Mouse (Mus musculus) spleen, postnatal 36 days (tissue): ENCODE results near the gene Crim1.

Experiments used
- DNase-seq, 2 experiments: peaks; one replicate each; pipeline ENCODE4 v3.0.0; 2022; ENCODE audit warnings: low spot score in 2 of 2, mixed read lengths in 1 of 2

The Crim1 gene

DNA sequence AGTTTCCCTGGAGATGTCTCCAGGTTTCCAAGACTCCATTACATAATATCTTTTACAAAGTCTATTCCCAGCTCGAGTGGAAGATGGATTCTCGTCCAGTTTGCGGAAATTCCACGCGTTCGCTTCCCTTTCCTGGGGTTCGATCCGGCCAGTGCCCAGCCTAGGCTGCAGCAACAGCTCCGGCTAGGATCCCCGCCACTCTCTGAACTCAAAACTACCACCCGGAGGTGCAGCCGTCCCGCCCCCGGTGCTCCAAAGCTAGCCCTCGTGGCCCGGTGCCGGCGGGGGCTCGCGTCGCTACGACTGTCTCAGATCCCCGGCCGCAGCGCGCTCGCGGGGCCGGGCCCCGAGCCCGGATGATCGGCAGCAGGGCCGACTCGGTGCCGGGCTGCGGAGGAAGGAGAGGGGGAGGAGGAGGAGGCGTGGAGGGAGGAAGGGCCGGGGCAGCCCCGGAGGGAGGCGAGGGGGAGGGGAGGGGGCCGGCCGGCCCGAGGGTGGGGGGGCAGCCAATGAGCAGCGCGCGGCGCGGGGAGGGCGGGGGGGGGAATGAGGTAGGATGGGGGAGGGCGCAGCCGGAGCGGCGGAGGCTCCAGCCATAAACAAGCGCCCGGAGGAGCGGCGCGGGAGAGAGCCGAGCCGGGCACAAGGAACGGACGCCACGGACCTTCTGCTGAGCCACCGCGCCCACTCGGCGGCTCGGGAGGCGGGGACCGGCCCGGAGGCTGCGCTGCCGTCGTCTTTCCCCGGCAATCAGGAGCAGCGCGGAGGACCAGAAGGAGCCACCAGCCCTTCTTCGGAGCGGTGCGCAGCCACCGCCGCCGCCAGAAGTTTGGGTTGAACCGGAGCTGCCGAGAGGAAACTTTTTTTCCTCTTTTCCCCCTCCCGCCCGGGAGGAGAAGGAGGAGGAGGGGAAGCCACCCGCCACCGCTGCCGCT lies at the start of gene Crim1:
TSS of gene Crim1 (plus strand) at position 623 of the 935 bp plus-strand sequence.
- peak; percentile 66 to 72 for DNase-seq

DNA sequence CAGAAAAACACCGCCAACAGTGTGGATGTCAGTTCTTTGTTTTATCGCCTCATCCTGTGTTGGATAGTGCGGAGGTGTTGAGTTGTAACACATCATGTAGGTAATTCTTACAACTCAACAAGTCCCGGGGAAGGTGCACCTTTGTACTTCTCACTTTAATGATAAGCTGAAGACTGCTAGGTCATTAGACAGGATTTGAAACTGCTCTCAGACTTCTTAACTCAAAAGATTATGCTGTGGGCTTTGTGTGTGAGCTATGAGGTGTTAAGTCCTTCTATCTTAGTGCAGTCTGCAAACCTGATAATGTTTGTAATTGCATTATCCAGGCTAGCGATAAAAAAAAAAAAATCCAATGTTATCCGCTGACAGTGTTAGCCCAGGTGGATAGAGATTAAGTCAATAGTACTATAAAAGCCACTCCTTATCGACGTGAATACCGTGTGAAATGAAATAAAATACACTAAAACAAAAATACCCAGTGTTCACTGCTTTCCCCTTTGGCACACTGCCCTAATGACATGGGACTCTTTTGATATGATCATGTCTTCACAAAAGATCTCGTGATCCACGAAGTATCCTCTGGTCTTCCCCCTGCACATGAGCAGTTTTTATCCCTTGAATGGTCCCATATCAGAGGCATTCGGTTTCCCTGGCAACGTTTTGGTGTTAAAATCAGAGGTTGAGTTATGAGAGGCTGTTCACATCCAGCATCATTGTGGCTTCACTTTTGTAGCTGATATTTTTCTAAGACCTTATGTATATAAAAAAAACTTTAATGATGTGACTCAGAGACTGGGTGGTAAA lies 48.4 kb upstream of the Crim1 start:
- no peak for DNase-seq

DNA sequence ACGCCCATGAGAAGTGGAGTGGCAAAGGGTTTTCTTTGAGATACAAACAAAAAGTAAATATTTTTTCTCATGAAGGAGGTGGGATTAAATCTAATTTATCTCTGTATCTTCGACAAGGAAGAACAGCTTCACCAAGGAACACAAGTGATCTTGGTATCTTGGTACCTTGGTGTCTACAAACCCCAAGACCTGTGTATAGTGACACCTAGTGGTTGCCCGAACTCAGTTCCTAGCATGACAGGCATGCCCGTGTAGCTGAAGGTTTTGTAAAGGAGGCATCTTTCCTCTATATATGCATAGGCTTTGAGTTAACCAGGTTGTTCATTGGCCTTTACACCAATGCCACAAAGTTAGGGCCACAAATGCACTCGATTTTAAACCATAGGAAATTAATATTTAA lies 36.8 kb upstream of the Crim1 start:
- DNase-seq = peak; percentile 8 to 28

DNA sequence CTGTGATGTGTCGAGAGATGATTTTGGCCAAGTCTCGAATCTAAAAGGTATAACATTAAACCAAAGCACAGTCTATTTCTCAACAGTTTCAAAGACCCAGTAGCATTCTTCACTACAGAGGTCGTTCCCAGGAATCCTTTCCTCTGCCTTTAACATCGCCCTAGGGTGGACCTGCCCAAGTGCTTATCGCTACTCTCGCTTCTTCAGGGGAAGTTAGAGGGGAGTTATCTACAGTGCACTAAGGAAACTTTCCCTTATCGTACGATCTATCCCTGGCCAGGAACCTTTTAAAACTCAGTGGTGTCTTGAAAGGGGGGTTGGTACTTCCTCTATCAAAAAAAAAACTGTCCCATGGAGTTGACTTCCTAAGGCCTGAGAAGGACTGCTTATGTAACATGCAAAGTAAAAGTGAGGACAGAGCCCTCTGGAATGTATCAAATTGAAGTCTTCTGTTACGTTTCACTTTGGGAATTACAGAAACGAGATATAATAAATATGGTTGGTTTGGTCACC lies 36.3 kb upstream of the Crim1 start:
- no peak for DNase-seq

DNA sequence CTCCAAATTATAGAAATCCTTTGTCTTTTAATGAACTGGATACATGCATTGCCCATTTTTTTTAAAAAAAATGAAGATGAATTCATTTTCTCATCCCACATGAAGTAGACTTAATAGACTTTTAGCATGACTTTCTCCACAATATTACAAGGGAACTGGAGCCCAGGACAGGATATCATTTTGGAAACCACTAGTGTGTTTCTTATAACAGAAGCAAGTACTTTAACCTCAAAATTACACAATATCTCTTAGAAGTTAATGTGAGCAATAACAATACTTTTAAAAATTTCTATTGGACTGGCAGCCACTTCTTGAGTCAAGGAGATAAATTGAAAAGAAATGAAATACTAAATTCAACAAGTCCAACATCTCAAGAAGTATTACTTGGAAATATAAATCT lies 34.2 kb upstream of the Crim1 start:
- DNase-seq = no peak

DNA sequence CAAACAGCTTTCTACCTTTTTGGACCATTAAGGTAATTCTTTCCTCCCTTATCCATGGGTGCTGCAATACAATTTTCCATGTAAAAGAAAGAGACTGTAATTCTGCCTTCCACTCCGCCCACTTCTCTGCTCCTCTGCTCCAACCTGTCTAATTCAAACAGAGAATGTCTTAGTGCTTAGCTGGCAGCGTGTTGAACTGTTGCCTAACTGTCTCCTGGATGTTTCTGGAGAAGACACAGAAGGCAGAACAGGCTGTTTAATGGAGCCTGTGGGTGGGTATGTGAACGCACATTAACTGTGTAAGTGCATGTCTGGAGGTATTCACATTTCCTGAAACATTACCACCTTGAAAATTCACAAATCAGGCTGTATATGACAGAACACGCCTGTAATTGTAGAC lies 33.5 kb upstream of the Crim1 start:
- no peak for DNase-seq

DNA sequence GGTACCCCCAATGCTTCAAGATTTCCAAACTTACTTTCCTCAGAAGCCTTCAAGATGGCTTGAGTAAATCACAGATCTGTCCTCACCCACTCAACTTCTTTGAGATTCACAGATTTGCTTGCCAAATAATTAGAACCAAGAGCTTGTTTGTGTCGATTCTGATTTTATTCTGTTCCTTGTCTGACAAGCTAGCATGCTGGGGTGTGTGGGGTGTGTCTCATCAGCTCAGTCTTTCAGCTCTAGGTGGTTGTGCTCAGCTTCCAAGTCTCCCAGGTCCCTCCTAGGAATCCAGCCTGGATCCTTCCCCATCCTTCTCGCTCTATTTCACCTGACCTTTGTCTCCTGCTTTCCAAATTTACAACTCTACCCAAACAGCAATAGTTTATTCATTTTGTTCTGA lies 27.7 kb upstream of the Crim1 start:
- DNase-seq = no peak

DNA sequence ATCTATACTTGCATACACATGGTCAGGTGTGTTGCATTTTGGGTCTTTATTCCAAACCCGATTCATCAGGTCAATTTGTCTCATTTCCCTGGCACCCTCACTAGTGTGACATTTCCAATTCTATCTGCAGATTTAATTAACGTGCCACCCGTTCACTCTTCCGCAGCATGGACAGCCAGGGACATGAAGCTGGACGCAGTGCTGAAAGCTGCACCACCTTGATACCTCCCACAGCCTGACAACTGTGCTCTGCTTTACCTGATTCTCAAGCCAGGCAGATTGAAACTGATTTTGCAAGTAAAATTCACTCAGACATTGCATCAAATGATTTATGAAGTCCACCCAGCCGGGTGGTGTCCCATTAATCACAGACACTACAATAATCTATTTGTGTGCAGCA lies 19.3 kb upstream of the Crim1 start:
- no peak for DNase-seq

DNA sequence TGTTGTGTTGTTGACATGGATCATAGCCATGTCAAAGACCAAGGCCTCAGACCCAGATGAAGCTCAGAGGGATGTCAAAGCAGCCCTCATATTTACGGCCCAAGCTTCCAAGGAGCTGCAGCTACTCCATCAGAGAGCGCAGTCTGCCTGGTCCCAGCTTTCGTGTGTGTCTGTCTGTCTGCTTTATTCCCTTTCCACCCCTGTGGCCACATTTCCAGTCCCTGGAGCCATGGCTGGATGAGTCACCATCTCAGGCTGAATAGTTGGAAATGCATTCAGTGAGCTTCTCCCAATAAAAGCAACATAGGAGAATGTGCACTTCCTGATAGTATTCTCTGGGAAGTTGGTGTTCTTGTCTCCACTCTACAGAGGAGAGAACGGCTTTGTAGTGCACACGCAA lies 3.9 kb upstream of the Crim1 start:
- DNase-seq = no peak

DNA sequence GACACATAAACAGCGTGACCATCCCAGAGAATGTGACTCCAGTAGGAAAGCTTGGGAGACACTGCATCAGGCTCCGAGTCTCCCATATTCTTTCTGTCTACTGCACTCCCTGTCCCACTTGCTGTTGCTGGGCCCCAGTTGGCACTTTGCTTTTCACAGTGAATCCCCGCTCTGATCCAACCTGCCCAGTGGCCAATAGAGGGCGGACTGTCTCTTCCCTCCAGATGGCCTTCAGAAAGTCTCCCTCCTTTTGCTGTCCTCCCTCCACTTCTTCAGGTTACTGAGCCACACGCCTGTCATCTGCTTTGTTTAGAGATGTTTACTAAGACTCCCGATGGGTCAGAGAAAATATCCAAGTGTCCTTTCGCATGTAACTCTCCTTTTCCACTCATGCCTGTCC lies 2.9 kb upstream of the Crim1 start:
- DNase-seq = peak; percentile 25 to 33

DNA sequence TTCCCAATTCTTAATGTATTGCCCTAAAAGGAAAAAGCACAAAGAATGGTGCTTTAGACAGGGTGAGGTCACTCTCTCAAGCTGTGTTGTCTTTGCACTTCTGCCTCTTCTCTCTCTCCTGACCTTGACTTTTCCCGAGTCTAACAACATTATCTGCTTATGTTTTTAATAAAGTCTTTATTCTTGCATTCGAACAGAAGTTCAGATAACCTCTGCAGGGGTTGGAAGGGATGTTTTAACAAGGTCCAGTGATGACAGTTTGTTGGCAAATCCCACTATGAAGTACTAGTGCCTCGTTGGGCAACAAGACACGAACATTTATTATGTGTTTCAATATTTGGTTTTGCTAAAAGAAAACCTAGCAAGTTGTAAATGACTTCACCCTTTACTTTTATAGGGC lies 1.9 kb upstream of the Crim1 start:
- DNase-seq = no peak

DNA sequence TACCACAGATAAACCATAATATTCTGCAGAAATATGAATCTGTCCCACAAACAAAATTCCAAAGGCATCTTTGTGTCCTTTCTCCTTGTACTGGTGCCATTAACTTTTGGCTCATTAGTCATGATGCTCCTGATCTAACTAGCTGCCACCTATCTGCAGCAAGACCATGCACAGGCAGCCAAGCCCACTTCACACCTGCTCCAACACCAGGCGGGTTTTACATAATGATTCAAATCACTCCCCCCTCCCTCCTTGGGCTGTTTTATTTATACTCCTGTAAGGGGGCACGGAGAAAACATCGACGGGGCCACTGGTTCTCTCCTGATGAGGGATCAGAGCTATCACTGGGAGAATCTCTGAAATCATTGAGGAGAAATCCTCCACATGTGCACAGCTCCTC lies 1.2 kb upstream of the Crim1 start:
- no peak for DNase-seq

DNA sequence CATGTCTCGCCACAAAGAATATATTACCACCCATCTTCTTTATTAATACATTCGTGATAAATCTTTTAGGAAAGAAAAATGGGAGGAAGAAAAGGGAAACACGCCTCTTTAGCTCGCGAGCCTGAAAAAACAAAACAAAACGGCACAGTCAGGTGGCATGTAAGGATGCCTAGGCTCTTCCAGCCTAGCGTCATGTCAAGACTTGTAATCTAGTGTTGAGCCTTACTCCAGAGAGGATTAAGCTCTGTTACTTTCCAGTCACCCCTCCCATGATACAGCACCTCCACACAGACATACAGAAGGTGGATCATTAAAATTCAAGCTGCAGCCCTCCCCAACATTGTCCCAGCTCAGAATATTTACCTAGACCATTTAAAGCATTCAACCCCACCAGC lies 820 bp upstream of the Crim1 start:
- DNase-seq = no peak

DNA sequence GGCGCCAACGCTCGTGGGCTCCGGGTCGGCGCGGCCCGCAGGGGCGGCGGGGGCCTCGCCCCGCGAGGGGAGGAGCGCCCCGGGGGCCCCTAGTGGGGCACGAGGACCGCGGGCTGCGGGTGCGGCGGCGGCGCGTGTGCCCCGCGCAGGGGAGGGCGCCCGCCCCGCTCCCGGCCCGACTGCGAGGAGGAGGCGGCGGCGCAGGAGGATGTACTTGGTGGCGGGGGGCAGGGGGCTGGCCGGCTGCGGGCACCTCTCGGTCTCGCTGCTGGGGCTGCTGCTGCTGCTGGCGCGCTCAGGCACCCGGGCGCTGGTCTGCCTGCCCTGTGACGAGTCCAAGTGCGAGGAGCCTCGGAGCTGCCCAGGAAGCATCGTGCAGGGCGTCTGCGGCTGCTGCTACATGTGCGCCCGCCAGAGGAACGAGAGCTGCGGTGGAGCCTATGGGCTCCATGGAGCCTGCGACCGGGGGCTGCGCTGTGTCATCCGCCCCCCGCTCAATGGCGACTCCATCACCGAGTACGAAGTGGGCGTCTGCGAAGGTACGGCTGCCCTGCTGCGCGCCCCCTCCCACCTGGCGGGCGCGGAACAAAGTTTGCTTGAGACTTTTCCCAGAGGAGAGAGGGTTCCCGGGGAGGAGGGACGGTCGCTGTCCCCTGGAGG lies 643 bp downstream of the Crim1 start:
- DNase-seq = peak; percentile 15 to 25

DNA sequence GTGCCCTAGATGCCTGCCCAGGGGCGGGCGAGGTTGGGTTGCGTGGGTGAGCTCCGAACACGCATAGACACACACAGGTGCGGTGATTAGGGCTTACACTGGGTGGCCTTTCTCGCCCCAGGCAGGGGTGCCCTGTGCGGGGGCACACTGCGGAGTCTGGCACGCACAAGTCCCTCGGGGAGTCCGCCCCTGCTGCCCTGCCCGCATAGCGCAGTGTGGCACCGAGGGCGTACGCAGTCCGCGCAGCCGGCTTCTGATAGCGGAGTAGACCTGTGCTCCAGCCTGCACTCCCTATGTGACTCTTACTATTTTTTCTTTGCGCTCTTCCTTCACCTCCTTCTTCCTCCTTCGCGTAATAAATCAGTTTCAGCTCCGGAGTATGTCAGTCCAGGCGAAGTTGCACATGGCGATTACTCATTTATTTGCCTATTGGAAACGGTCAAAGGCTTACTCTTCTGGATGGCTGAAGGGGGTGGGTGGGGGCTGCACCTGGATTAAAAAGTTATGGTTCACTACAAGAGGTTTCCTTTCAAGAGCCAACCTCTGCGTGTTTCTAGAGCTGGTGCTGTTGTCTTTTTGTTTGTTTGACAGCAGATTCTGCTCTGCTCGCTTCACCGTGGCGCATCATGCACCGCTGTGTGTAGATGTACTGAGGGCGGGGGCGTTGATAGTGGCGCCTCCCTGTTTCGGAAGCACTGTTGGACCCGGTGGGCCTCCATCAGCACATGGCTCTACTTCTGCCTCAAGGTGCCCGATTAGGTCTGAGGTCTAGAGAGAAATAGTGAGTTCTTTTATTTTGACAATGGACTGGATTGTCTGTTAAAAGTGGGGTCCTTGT lies 1.4 kb downstream of the Crim1 start:
- no peak for DNase-seq

DNA sequence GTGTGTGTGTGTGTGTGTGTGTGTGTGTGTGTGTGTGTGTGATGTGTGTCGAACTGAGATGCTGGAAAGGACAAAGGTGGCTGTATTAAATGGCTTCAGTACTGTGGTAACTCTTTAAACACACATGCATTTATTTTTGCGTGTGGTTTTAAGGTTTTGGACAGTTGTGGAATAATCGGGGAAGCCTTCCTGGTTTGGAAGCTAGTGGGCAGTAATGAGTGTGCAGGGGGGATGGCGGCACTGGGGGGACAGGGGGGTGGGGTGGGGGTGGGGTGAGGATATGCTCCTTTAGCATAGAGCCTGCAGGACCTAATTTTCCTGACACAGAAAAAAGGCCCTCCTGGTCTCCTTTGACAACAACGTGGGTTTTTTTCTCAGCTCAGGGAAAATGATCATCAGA lies 2.2 kb downstream of the Crim1 start:
- no peak for DNase-seq

DNA sequence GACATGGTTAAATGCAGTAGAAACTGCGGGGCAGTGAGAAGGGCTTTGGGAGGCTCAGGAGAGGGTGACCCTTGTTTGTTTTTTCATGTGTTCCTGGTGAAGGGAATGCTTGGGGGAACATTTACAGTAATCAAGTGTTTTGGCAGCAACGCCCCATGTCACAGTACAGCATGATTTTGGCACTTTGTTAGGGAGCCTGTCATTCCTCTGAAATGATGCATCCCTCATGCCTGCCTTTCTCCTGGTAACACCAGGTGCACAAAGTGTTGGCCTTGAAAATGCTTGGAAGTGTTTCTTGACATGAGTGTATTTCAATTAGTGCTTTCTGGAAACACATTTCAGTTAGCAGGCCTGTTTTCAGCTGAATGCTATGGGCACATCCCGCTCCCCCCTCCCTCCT lies 2.7 kb downstream of the Crim1 start:
- no peak for DNase-seq

DNA sequence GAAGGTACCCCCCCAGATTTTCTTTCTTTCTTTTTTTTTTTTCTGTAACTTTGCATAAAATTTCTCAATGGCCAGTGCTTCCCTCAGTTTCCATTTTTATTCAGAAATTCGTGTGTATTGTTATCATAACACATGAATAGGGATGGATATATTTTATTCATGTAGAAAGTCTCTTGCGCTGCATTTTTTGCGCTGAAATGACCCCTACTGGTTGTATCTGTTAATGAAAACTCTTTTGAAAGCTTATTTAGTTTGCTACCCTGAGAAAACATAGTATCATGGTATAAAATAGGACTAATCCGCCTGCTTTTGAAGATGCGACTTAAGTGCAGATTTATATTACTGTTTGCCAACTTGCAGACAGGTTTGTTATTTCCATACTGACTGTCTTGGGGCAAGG lies 3.4 kb downstream of the Crim1 start:
- DNase-seq = no peak

DNA sequence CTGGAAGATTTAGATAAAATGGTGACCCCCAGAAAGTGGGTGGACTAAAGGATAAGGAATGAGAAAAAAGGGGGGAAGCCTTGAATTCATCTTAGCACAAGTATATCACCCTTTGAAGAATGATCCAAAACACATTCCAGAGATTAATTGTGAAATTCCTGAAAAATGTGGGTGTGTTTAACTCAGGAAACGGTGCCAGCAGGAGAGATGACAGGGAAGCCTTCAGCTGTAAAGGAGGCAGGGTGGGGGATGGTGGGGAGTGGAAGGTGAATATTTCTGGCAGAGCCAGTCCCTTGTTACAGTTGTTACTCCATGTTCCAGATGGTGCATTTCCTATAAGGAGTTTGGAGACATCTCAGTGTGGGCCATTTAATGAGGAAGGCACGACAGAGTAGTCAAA lies 6.4 kb downstream of the Crim1 start:
- no peak for DNase-seq

DNA sequence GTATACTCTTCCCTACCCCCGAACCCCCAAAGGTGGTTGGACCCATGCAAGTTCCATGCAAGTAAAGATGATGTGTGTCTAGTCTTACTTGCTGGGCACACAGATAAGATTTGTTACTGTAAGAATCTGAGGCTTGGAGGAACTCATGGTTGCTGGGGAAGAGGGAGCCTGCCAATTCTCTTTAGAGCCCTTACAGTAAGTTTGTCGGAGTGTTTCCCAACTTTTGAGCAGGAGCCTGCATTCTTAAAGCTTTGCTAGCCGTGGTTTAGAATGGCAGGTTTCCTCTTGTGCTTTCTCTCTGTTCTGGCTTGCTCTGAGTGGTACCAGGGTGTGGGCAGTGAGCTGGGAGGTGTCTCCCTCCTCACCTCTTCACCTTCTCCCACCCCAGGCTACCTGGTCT lies 7.2 kb downstream of the Crim1 start:
- DNase-seq = no peak

DNA sequence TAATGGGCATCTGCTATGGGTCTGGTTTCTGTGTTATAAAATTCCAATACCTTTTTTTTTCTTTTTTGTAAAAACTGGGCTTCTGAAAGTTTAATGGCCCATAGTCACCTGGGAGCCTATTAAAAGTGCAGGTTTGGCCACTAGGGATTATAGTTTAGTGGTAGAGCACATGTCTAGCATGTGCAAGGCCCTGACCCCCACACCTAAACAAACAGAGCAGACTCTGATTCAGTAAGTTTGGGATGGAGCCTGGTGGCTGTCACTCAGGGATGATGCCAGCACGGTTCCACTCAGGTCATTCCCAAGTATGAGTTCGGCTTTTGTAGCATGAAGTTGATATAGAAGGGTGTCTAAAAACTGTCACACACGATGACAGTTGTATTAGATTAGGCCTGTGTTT lies 8.8 kb downstream of the Crim1 start:
- no peak for DNase-seq
